Mouse (Mus musculus) forebrain, embryonic 14.5 days (tissue): ENCODE data around the gene Rhbg. TPM values are rescaled to one million over a fixed set of nuclear protein-coding genes. Genes with fewer than 3 reads are reported as not detected.

Source experiments
- ATAC-seq: fragments of 200-750 bp; cut with Nextera tagmentation; 2 replicates; pipeline ENCODE4 v1.8.0; 2017; ENCODE audit warnings: mild to moderate bottlenecking, moderate library complexity
- DNase-seq: peaks from one replicate; pipeline ENCODE4 v3.0.0-alpha.2; 2015; ENCODE audit warnings: low spot score
- H3K27ac ChIP-seq: fragments of 300-500 bp; sonication (generic); 2 replicates; pipeline ENCODE4 v1.5.1; 2014; ENCODE audit warnings: low read depth, mild to moderate bottlenecking, control low read depth, low read length, moderate library complexity
- H3K27me3 ChIP-seq: fragments of 300-500 bp; sonication (generic); replicated peaks from 2 replicates; pipeline ENCODE4 v1.6.1; 2014; ENCODE audit warnings: low read length, control low read depth, mixed read lengths; ENCODE audit not compliant: control insufficient read depth, insufficient read depth
- H3K36me3 ChIP-seq: fragments of 300-500 bp; sonication (generic); 2 replicates; pipeline ENCODE4 v1.6.1; 2014; ENCODE audit warnings: low read length, control low read depth; ENCODE audit not compliant: control insufficient read depth, insufficient read depth
- H3K4me1 ChIP-seq: fragments of 300-500 bp; sonication (generic); 2 replicates; pipeline ENCODE4 v1.6.1; 2014; ENCODE audit warnings: antibody characterized with exemption, low read length, control low read depth; ENCODE audit not compliant: control insufficient read depth, insufficient read depth
- H3K4me2 ChIP-seq: fragments of 300-500 bp; sonication (generic); 2 replicates; pipeline ENCODE4 v1.6.1; 2014; ENCODE audit warnings: mild to moderate bottlenecking, control low read depth, low read length
- H3K4me3 ChIP-seq: fragments of 300-500 bp; sonication (generic); 2 replicates; pipeline ENCODE4 v1.5.1; 2014; ENCODE audit warnings: low read depth, low read length, control low read depth
- H3K9ac ChIP-seq: fragments of 300-500 bp; sonication (generic); 2 replicates; pipeline ENCODE4 v1.6.1; 2014; ENCODE audit warnings: mild to moderate bottlenecking, low read length, control low read depth, moderate library complexity
- H3K9me3 ChIP-seq: fragments of 300-500 bp; sonication (generic); replicated peaks from 2 replicates; pipeline ENCODE4 v1.6.1; 2016; ENCODE audit warnings: low read length, control low read depth, mixed read lengths; ENCODE audit not compliant: control insufficient read depth
- WGBS: fragments of 180-500 bp; shearing (Covaris S2); extraction: QIAGEN DNeasy Blood & Tissue Kit; methylation state at CpG from one replicate; pipeline ENCODE4 v1.1.7; 2014; 5-methylcytosine and 5-hydroxymethylcytosine counted together
- polyA plus RNA-seq: library from polyadenylated mRNA; unstranded; fragments of >200 nt; fragmentation: Nextera tagmentation; extraction: Ambion mirVana; gene quantifications from 2 replicates; pipeline ENCODE4 v1.2.1, GENCODE M21; 2014

Gene Rhbg
- polyA plus RNA-seq, 1 experiment from 2014 or later: 0.25 TPM

- DNase-seq: no peak
- Histone ChIP-seq H3K4me1 (peaks cover 81% of the 10 kb centered on the region), H3K27me3 (no peaks in the 10 kb centered on the region), H3K4me2 (no peak overlapping the region), H3K4me3 (no peak overlapping the region), H3K9ac (no peak overlapping the region), H3K27ac (peak overlapping the region; percentile 89), H3K36me3 (peaks cover 1% of the 10 kb centered on the region; the same call in 1 of the 2 replicates), H3K9me3 (no peaks in the 10 kb centered on the region)
- ATAC-seq: no peak
- 21% methylated on average over 2 of the region's 2 CpGs for WGBS
These were observed 18.9 kb downstream of the Rhbg start for GRCm38 (mm10) chr3:88235616-88236015.

- no peak overlapping the region for H3K9ac ChIP-seq
- H3K4me2 ChIP-seq: no peak overlapping the region
- DNase-seq (peak; percentile 63), ATAC-seq (no peak)
- peaks cover 81% of the 10 kb centered on the region for H3K4me1 ChIP-seq
- no peaks in the 10 kb centered on the region for H3K27me3 ChIP-seq
- no peaks in the 10 kb centered on the region for H3K9me3 ChIP-seq
- WGBS: 6% methylated on average over 3 of the region's 3 CpGs
- no peak overlapping the region for H3K4me3 ChIP-seq
- peak overlapping the region; percentile 89; the same call in 1 of the 2 replicates for H3K27ac ChIP-seq
- peaks cover 5% of the 10 kb centered on the region for H3K36me3 ChIP-seq
These were observed 19.3 kb downstream of the Rhbg start for GRCm38 (mm10) chr3:88235216-88235615.

GRCm38 (mm10) chr3:88234041-88234440 is 20.5 kb downstream of the Rhbg start:
- Histone ChIP-seq H3K9ac (peak overlapping the region; percentile 17; the same call in 1 of the 2 replicates), H3K36me3 (peaks cover 17% of the 10 kb centered on the region), H3K9me3 (no peaks in the 10 kb centered on the region), H3K4me1 (peaks cover 82% of the 10 kb centered on the region), H3K27ac (peak overlapping the region; percentile 97), H3K4me2 (0 out of 2 replicates have a peak overlapping the region, but pooled peaks have one; percentile 3), H3K27me3 (no peaks in the 10 kb centered on the region), H3K4me3 (no peak overlapping the region)
- DNase-seq: no peak
- no peak for ATAC-seq
- 29% methylated on average over 8 of the region's 8 CpGs for WGBS

- ATAC-seq: peak; percentile 15
- H3K9ac ChIP-seq: peak overlapping the region; percentile 17; the same call in 1 of the 2 replicates
- WGBS: 2% methylated on average over 7 of the region's 7 CpGs
These were observed 21.5 kb downstream of the Rhbg start for GRCm38 (mm10) chr3:88232851-88233649.

GRCm38 (mm10) chr3:88232301-88232702 is 22.2 kb downstream of the Rhbg start:
- H3K36me3 ChIP-seq: peaks cover 34% of the 10 kb centered on the region
- H3K4me1 ChIP-seq: peaks cover 80% of the 10 kb centered on the region
- H3K27ac ChIP-seq: peak overlapping the region; percentile 97
- ATAC-seq (peak; percentile 62), DNase-seq (peak; percentile 90)
- H3K4me2 ChIP-seq: no peak overlapping the region
- 5% methylated on average over 7 of the region's 7 CpGs for WGBS
- no peak overlapping the region; the same call in 1 of the 2 replicates for H3K9ac ChIP-seq
- H3K4me3 ChIP-seq: no peak overlapping the region
- no peaks in the 10 kb centered on the region for H3K9me3 ChIP-seq
- H3K27me3 ChIP-seq: no peaks in the 10 kb centered on the region

More at GRCm38 (mm10) chr3:88232851-88233649, 21.5 kb downstream of the Rhbg start:
- Histone ChIP-seq H3K4me3 (no peak overlapping the region), H3K4me2 (no peak overlapping the region), H3K27ac (peak overlapping the region; percentile 97), H3K9me3 (no peaks in the 10 kb centered on the region), H3K36me3 (peaks cover 27% of the 10 kb centered on the region), H3K4me1 (peaks cover 83% of the 10 kb centered on the region), H3K27me3 (no peaks in the 10 kb centered on the region)
- peak; percentile 83 for DNase-seq

GRCm38 (mm10) chr3:88231061-88231641 is 23.4 kb downstream of the Rhbg start:
- Histone ChIP-seq H3K4me1 (peaks cover 80% of the 10 kb centered on the region), H3K4me2 (peak overlapping the region; percentile 23; the same call in 1 of the 2 replicates), H3K36me3 (peaks cover 45% of the 10 kb centered on the region), H3K4me3 (no peak overlapping the region), H3K9me3 (no peaks in the 10 kb centered on the region), H3K27me3 (no peaks in the 10 kb centered on the region), H3K9ac (peak overlapping the region; percentile 55), H3K27ac (peak overlapping the region; percentile 97)
- DNase-seq: peak; percentile 91
- WGBS: 14% methylated on average over 1 of the region's 1 CpGs
- ATAC-seq: peak; percentile 73

- Histone ChIP-seq H3K4me3 (no peak overlapping the region), H3K36me3 (peaks cover 52% of the 10 kb centered on the region), H3K27ac (peak overlapping the region; percentile 97), H3K4me2 (no peak overlapping the region), H3K4me1 (peaks cover 80% of the 10 kb centered on the region), H3K27me3 (no peaks in the 10 kb centered on the region), H3K9ac (peak overlapping the region; percentile 55), H3K9me3 (no peaks in the 10 kb centered on the region)
- 23% methylated on average over 17 of the region's 17 CpGs for WGBS
- DNase-seq: peak; percentile 41
- ATAC-seq: no peak
These were observed 24.1 kb downstream of the Rhbg start for GRCm38 (mm10) chr3:88230262-88231047.

GRCm38 (mm10) chr3:88229526-88229925 is 25.0 kb downstream of the Rhbg start:
- H3K9ac ChIP-seq: peak overlapping the region; percentile 55; the same call in 1 of the 2 replicates
- peak overlapping the region; percentile 97 for H3K27ac ChIP-seq
- peaks cover 87% of the 10 kb centered on the region for H3K4me1 ChIP-seq
- ATAC-seq: no peak
- H3K9me3 ChIP-seq: no peaks in the 10 kb centered on the region
- H3K36me3 ChIP-seq: peaks cover 62% of the 10 kb centered on the region
- H3K4me3 ChIP-seq: no peak overlapping the region
- WGBS: 37% methylated on average over 6 of the region's 6 CpGs
- DNase-seq: peak; percentile 51
- H3K4me2 ChIP-seq: no peak overlapping the region
- no peaks in the 10 kb centered on the region for H3K27me3 ChIP-seq
